Mouse (Mus musculus): Measurements from ENCODE around the gene Slc22a15.

Gene Slc22a15

GRCm38 (mm10) chr3:101917665-101918064 lies 6.6 kb downstream of the Slc22a15 start:
- no peak for DNase-seq (ENCODE audit: low spot score in 2 of 2)

DNA sequence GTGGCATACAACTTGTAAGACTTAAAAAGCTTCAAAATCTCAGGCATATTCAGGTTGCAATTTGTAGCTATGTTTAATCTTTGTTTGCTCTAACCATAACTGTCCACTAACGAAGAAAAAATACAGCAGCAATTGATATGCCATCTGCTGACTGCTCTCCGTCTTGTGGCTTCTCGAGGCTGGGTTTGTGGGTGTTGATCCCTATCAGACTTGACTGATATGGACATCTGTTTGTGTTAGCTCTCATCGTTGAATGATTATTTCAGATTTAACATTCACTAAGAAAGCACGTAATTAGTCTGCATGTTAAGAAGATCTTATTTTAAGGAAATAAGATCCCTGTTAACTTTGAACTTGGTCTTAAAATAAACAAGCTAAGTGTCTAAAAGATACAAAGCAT lies 7.7 kb downstream of the Slc22a15 start:
- DNase-seq (ENCODE audit: low spot score in 2 of 2), result no peak

- no peak for DNase-seq (ENCODE audit: low spot score in 2 of 2)
Measured at GRCm38 (mm10) chr3:101915048-101915801, 9.0 kb downstream of the Slc22a15 start.

DNA sequence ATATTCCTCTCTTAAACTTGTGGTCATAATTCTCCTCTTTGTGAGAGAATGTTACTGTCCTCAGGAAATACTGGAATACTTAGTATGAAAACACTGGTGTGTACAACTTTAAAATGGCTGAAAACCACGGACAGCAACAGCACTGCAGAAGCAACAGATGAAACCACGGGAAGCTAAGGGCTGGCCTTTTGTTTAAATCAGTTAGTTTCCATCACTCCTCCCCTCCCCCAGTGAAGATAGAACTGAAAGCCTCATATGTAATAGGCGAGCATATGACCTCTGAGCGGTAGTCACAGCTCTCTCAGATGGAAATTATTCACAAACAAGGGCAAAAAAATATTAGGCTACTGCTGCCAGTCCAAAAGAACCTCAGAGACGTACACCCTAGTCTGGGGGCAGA lies 10.0 kb downstream of the Slc22a15 start:
- no peak for DNase-seq (ENCODE audit: low spot score in 2 of 2)

GRCm38 (mm10) chr3:101912041-101912440 lies 12.2 kb downstream of the Slc22a15 start:
- DNase-seq (ENCODE audit: low spot score in 2 of 2), result no peak

DNA sequence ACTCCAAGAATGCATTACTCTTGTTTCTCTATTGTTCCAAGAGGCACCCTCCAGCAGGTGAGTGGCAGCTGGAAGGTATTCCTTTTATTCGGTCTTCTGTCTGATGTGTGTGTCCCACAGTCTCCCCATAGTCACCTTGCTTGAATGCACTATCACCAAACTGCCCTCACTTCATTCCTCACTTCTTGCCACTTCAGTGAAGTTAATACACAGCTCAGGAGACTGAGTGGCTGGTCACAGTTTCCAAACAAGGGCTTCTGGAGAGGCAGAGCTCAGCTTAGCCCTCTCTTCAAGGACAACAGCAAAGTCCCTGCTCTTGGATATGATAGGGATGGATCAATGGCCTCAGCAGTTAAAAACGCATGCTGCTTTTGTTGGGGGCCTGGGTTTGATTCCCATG lies 17.2 kb downstream of the Slc22a15 start:
- DNase-seq (ENCODE audit: low spot score in 2 of 2), result no peak

GRCm38 (mm10) chr3:101904776-101905175 lies 19.5 kb downstream of the Slc22a15 start:
- no peak for DNase-seq (ENCODE audit: low spot score in 2 of 2)

DNA sequence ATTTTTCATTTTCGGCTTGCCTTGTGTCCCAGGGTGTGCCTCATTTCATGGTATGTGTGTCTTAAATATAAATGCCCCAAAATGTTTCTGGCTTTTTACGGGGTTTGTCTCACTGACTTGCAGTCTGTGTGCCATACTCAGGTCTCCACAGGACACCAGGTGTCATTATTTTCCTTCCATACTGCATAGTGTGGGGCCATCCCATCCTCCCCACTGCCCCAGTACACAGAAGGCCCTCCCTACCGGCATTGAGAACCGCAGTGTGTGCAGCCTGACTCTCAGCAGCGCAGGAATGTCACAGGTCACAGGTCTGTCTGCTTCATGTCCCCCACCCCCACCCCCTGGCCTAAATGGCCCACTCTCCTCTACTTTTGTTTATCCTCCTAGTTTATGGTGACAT lies 21.2 kb downstream of the Slc22a15 start:
- DNase-seq (ENCODE audit: low spot score in 2 of 2), result no peak

- DNase-seq (ENCODE audit: low spot score in 2 of 2), result no peak
Measured at GRCm38 (mm10) chr3:101902344-101902743, 21.9 kb downstream of the Slc22a15 start.

GRCm38 (mm10) chr3:101897377-101897974 lies 26.8 kb downstream of the Slc22a15 start:
- DNase-seq (ENCODE audit: low spot score in 2 of 2), result no peak

- peak; percentile 39 to 78 for DNase-seq (ENCODE audit: low spot score in 2 of 2)
Measured at GRCm38 (mm10) chr3:101896893-101897292, 27.4 kb downstream of the Slc22a15 start.

DNA sequence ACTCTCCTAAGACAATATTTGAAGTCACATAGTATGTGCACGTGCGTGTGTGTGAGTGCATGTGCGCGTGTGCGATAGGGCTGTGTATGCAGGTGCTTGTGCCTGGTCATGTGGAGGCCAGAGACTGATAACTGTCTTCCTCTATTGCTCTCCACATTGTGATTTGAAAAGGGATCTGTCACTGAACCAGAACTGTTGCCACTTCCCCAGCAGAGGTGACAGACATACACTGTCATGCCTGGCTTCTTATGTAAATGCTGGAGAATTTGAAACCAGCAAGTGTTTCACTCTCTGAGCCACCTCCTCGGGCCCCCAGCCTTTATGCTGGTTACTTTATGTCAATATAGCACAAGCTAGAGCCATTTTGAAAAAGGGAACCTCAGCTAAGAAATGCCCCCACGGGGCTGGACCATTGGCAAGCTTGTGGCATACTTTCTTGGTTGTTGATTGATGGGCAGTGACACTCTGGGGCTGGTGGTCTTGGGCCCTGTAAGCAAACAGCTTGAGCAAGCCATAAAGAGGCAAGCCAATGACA lies 28.8 kb downstream of the Slc22a15 start:
- no peak for DNase-seq (ENCODE audit: low spot score in 2 of 2)

GRCm38 (mm10) chr3:101885591-101885990 lies 38.7 kb downstream of the Slc22a15 start:
- peak; percentile 16 to 21 for DNase-seq (ENCODE audit: low spot score in 2 of 2)

DNA sequence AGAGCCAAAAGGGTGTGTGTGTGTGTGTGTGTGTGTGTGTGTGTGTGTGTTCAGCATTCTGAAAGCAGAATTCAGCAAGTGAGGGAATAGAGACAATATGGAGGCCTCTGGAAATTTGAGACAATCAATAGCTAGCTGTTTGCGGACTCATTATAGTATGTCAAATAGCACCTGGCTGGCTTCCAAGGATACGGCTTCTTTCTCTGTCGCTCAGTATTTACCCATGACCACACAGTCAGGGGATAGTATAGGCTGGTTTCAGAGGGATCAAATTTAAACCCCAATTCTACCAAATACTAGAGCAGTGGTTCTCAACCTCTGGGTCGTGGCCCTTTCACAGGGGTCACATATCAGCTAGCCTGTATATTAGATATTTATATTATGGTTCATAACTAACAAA lies 39.2 kb downstream of the Slc22a15 start:
- DNase-seq (ENCODE audit: low spot score in 2 of 2), result no peak

DNA sequence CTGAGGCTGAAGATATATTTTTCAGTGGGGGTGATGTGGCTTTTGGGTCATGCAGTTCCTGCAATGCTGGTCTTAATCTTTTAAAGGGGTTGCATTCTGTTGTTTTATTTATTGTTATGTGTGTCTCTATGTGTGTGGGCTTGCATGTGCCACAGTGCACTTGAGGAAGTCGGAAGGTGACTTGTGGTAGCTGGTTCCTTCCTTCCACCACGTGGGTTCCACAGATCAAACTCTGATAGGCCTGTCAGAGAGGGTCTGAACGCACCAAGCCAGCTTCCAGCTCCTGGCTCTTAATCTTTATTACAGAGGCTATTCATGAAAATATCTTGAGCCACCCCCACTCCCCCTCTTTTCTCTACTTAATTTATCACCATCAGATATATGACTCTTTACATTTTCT lies 40.4 kb downstream of the Slc22a15 start:
- no peak for DNase-seq (ENCODE audit: low spot score in 2 of 2)

GRCm38 (mm10) chr3:101881721-101882120 lies 42.5 kb downstream of the Slc22a15 start:
- DNase-seq (ENCODE audit: low spot score in 2 of 2), result no peak

DNA sequence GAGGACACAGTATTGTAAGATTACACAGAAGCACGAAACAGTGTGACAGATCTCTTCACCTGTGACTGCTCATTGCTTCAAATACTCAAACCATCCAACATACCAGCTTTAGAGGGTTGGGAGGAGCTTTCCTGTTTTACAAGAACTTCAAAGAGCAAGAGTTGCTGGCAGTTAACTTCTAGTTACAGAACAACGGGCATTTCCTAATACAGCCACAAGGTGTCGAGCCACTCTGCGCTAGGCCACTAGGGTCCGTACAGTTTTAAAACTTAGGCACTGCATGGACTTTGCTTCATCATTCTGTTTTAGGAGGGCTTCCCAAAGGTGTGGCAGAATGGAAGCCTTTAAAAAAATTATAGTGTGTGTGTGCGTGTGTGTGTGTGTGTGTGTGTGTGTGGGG lies 43.4 kb downstream of the Slc22a15 start:
- DNase-seq (ENCODE audit: low spot score in 2 of 2), result no peak

- no peak for DNase-seq (ENCODE audit: low spot score in 2 of 2)
Measured at GRCm38 (mm10) chr3:101878136-101878535, 46.1 kb downstream of the Slc22a15 start.

DNA sequence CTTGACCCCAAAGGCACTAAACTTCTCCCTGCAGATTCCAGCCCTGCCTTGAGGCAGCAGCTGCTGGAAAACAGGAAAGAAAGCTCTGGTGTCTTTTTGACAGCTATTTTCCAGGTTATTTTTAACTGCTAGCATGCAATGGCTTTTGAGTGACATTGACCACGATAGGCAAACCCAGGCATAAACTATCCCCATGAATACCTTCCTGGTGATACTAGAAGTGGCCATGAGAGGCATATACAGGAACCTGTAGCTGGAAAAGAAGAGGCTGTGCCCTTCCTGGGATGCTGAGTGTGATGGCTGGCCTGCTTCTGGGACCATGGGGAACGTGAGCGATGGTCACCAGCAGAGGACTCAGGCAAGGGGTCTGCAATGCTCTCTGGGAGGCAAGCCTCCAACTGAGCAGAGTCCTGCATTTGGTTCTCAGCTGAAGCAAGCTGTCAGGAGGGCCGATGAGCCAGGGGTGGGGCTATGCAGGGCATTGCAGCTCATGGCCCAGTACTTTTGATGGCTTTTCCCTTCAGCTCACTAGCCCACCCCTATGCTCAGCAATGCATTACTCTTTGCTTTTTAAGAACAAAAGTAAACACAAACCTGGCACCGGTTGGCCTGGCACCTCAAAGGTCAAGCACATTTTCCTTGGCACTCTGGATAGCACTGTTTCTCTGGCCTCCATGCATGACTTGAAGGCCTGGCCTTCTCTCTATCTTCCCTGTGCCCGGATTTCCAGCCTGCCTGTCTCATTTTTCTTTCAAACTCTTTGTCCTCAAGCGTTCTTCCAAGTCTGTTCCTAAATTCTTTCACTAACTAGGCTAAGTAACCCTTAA lies 47.6 kb downstream of the Slc22a15 start:
- no peak for DNase-seq (ENCODE audit: low spot score in 2 of 2)

GRCm38 (mm10) chr3:101875258-101875920 lies 48.9 kb downstream of the Slc22a15 start:
- DNase-seq (ENCODE audit: low spot score in 2 of 2), result no peak

- peak in 1 of 2 experiments; percentile 50 for DNase-seq (ENCODE audit: low spot score in 2 of 2)
Measured at GRCm38 (mm10) chr3:101873061-101873675, 51.1 kb downstream of the Slc22a15 start.

All from frontal cortex, postnatal 36 days (tissue).